Mouse (Mus musculus): Measurements from ENCODE around the gene Tbc1d1. TPM values are rescaled to one million over a fixed set of nuclear protein-coding genes. Genes with fewer than 3 reads are reported as not detected.

The Tbc1d1 gene
- polyA plus RNA-seq, 1 experiment from 2014 or later = 15.9 TPM

GRCm38 (mm10) chr5:64341671-64342070 lies 185.6 kb downstream of the Tbc1d1 start:
- peaks cover 29% of the 10 kb centered on the region for H3K4me1 ChIP-seq
- H3K27me3 ChIP-seq = no peaks in the 10 kb centered on the region
- no peak overlapping the region for H3K4me3 ChIP-seq
- H3K27ac ChIP-seq = no peak overlapping the region
- H3K36me3 ChIP-seq (ENCODE audit: poor library complexity, severe bottlenecking) = peaks cover 10% of the 10 kb centered on the region
- WGBS = 91% methylated on average over 3 of the region's 3 CpGs
- no peak overlapping the region for H3K9ac ChIP-seq
- no peaks in the 10 kb centered on the region for H3K9me3 ChIP-seq (replicated peaks)
- no peak for ATAC-seq
- no peak overlapping the region for H3K4me2 ChIP-seq

GRCm38 (mm10) chr5:64342138-64342537 lies 186.0 kb downstream of the Tbc1d1 start:
- Histone ChIP-seq H3K4me2 (no peak overlapping the region), H3K27ac (no peak overlapping the region), H3K27me3 (no peaks in the 10 kb centered on the region), H3K4me3 (no peak overlapping the region), H3K9me3 (replicated peaks) (no peaks in the 10 kb centered on the region), H3K9ac (no peak overlapping the region), H3K36me3 (ENCODE audit: poor library complexity, severe bottlenecking) (peaks cover 10% of the 10 kb centered on the region), H3K4me1 (peaks cover 24% of the 10 kb centered on the region)
- no peak for ATAC-seq
- 97% methylated on average over 10 of the region's 10 CpGs for WGBS

- ATAC-seq = peak; percentile 12; the same call in 1 of the 2 replicates
- Histone ChIP-seq H3K27ac (no peak overlapping the region), H3K27me3 (no peaks in the 10 kb centered on the region), H3K4me1 (peaks cover 20% of the 10 kb centered on the region), H3K4me3 (no peak overlapping the region), H3K4me2 (no peak overlapping the region), H3K9me3 (replicated peaks) (no peaks in the 10 kb centered on the region), H3K9ac (no peak overlapping the region), H3K36me3 (ENCODE audit: poor library complexity, severe bottlenecking) (peaks cover 10% of the 10 kb centered on the region)
- WGBS = 43% methylated on average over 5 of the region's 5 CpGs
Measured at GRCm38 (mm10) chr5:64343972-64344700, 188.0 kb downstream of the Tbc1d1 start.

- Histone ChIP-seq H3K4me1 (peaks cover 20% of the 10 kb centered on the region), H3K9ac (no peak overlapping the region), H3K27ac (no peak overlapping the region; the same call in 1 of the 2 replicates), H3K27me3 (no peaks in the 10 kb centered on the region), H3K4me3 (no peak overlapping the region), H3K4me2 (no peak overlapping the region), H3K36me3 (ENCODE audit: poor library complexity, severe bottlenecking) (peaks cover 19% of the 10 kb centered on the region), H3K9me3 (replicated peaks) (no peaks in the 10 kb centered on the region)
- 57% methylated on average over 16 of the region's 16 CpGs for WGBS
- ATAC-seq = peak; percentile 57; the same call in 1 of the 2 replicates
Measured at GRCm38 (mm10) chr5:64345181-64345735, 189.2 kb downstream of the Tbc1d1 start.

GRCm38 (mm10) chr5:64345761-64346160 lies 189.7 kb downstream of the Tbc1d1 start:
- Histone ChIP-seq H3K9me3 (replicated peaks) (no peaks in the 10 kb centered on the region), H3K36me3 (ENCODE audit: poor library complexity, severe bottlenecking) (peaks cover 22% of the 10 kb centered on the region), H3K27ac (no peak overlapping the region), H3K9ac (no peak overlapping the region), H3K4me1 (peaks cover 20% of the 10 kb centered on the region), H3K27me3 (no peaks in the 10 kb centered on the region), H3K4me2 (no peak overlapping the region), H3K4me3 (no peak overlapping the region)
- WGBS = 80% methylated on average over 7 of the region's 7 CpGs
- no peak for ATAC-seq

GRCm38 (mm10) chr5:64346343-64346885 lies 190.3 kb downstream of the Tbc1d1 start:
- no peaks in the 10 kb centered on the region for H3K27me3 ChIP-seq
- H3K9ac ChIP-seq = no peak overlapping the region
- no peak overlapping the region for H3K4me2 ChIP-seq
- H3K4me3 ChIP-seq = no peak overlapping the region
- no peak for ATAC-seq
- peaks cover 24% of the 10 kb centered on the region for H3K36me3 ChIP-seq (ENCODE audit: poor library complexity, severe bottlenecking)
- no peak overlapping the region for H3K27ac ChIP-seq
- H3K9me3 ChIP-seq (replicated peaks) = no peaks in the 10 kb centered on the region
- peaks cover 20% of the 10 kb centered on the region for H3K4me1 ChIP-seq
- 90% methylated on average over 6 of the region's 6 CpGs for WGBS

- Histone ChIP-seq H3K4me2 (no peak overlapping the region), H3K27ac (no peak overlapping the region), H3K36me3 (ENCODE audit: poor library complexity, severe bottlenecking) (peaks cover 28% of the 10 kb centered on the region), H3K27me3 (no peaks in the 10 kb centered on the region), H3K4me1 (peaks cover 20% of the 10 kb centered on the region), H3K9me3 (replicated peaks) (no peaks in the 10 kb centered on the region), H3K4me3 (no peak overlapping the region), H3K9ac (no peak overlapping the region)
- no peak for ATAC-seq
- WGBS = 97% methylated on average over 2 of the region's 2 CpGs
Measured at GRCm38 (mm10) chr5:64348166-64348565, 192.1 kb downstream of the Tbc1d1 start.

- no peak overlapping the region for H3K27ac ChIP-seq
- H3K4me3 ChIP-seq = no peak overlapping the region
- H3K27me3 ChIP-seq = no peaks in the 10 kb centered on the region
- no peak for ATAC-seq
- H3K4me1 ChIP-seq = peaks cover 20% of the 10 kb centered on the region
- H3K36me3 ChIP-seq (ENCODE audit: poor library complexity, severe bottlenecking) = peaks cover 26% of the 10 kb centered on the region
- WGBS = 82% methylated on average over 8 of the region's 8 CpGs
- H3K9ac ChIP-seq = no peak overlapping the region
- H3K9me3 ChIP-seq (replicated peaks) = no peaks in the 10 kb centered on the region
- H3K4me2 ChIP-seq = no peak overlapping the region
Measured at GRCm38 (mm10) chr5:64348780-64349179, 192.7 kb downstream of the Tbc1d1 start.

- peaks cover 19% of the 10 kb centered on the region for H3K36me3 ChIP-seq (ENCODE audit: poor library complexity, severe bottlenecking)
- H3K27ac ChIP-seq = no peak overlapping the region
- 87% methylated on average over 6 of the region's 6 CpGs for WGBS
- peaks cover 7% of the 10 kb centered on the region for H3K4me1 ChIP-seq
- no peak overlapping the region for H3K9ac ChIP-seq
- ATAC-seq = no peak
- H3K4me2 ChIP-seq = no peak overlapping the region
- H3K4me3 ChIP-seq = no peak overlapping the region
- H3K9me3 ChIP-seq (replicated peaks) = no peaks in the 10 kb centered on the region
- no peaks in the 10 kb centered on the region for H3K27me3 ChIP-seq
Measured at GRCm38 (mm10) chr5:64351968-64352367, 195.9 kb downstream of the Tbc1d1 start.

GRCm38 (mm10) chr5:64358639-64359584 lies 202.8 kb downstream of the Tbc1d1 start:
- H3K36me3 ChIP-seq (ENCODE audit: poor library complexity, severe bottlenecking) = no peaks in the 10 kb centered on the region
- H3K4me1 ChIP-seq = peaks cover 11% of the 10 kb centered on the region
- no peak overlapping the region for H3K9ac ChIP-seq
- H3K27ac ChIP-seq = no peak overlapping the region
- no peaks in the 10 kb centered on the region for H3K27me3 ChIP-seq
- no peak overlapping the region for H3K4me2 ChIP-seq
- H3K9me3 ChIP-seq (replicated peaks) = 0 out of 2 replicates have a peak, but pooled peaks cover 3% of the 10 kb centered on the region
- H3K4me3 ChIP-seq = no peak overlapping the region
- ATAC-seq = no peak
- WGBS = 90% methylated on average over 18 of the region's 18 CpGs

GRCm38 (mm10) chr5:64360147-64360875 lies 204.2 kb downstream of the Tbc1d1 start:
- Histone ChIP-seq H3K27ac (no peak overlapping the region), H3K4me2 (no peak overlapping the region), H3K36me3 (ENCODE audit: poor library complexity, severe bottlenecking) (no peaks in the 10 kb centered on the region), H3K4me3 (no peak overlapping the region), H3K9ac (no peak overlapping the region), H3K4me1 (peaks cover 24% of the 10 kb centered on the region), H3K27me3 (no peaks in the 10 kb centered on the region), H3K9me3 (replicated peaks) (0 out of 2 replicates have a peak, but pooled peaks cover 3% of the 10 kb centered on the region)
- 77% methylated on average over 8 of the region's 8 CpGs for WGBS
- no peak for ATAC-seq
